Mouse (Mus musculus) thymus, adult 2 months (tissue): ENCODE results near the gene Antxr1.

Experiments
- CTCF ChIP-seq: fragments of 200-500 bp; IDR thresholded peaks from 2 replicates; pipeline ENCODE4 v1.5.1; 2012; ENCODE audit warnings: mild to moderate bottlenecking, control low read depth, low read length, moderate library complexity, borderline replicate concordance; ENCODE audit not compliant: control insufficient read depth, poor library complexity, insufficient read depth; ENCODE audit errors: extremely low read depth
- POLR2A ChIP-seq: fragments of 200-500 bp; IDR thresholded peaks from 2 replicates; pipeline ENCODE4 v1.6.1; 2012; ENCODE audit warnings: mild to moderate bottlenecking, low read length, control low read depth, moderate library complexity; ENCODE audit not compliant: control insufficient read depth, poor library complexity, insufficient read depth; ENCODE audit errors: extremely low read depth

DNA sequence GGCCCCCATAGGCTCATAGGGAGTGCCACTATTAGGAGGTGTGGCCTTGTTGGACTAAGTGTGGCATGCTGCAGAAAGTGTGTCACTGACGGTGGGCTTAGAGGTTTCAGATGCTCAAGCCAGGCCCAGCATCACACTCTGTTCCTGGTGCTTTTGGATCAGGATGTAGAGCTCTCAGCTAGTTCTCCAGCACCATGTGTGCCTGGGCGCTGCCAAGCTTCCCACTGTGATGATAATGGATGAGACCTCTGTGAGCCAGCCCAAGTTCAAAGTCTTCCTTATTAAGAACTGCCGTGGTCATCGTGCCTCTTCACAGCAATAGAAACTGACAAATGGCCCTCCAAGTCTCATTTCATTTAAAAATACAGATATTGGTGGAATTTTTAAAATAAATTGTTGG, 22.9 kb downstream of the Antxr1 start:
- no peak for TF ChIP-seq CTCF
- TF ChIP-seq POLR2A = no peak
